Mouse (Mus musculus): ENCODE measurements around the gene Rad9b. TPM values are rescaled to one million over a fixed set of nuclear protein-coding genes. Genes with fewer than 3 reads are reported as not detected.

The Rad9b gene
- 22.9 and 25.0 TPM in 2 replicates for polyA plus RNA-seq (2012; rRNA removed)

DNA sequence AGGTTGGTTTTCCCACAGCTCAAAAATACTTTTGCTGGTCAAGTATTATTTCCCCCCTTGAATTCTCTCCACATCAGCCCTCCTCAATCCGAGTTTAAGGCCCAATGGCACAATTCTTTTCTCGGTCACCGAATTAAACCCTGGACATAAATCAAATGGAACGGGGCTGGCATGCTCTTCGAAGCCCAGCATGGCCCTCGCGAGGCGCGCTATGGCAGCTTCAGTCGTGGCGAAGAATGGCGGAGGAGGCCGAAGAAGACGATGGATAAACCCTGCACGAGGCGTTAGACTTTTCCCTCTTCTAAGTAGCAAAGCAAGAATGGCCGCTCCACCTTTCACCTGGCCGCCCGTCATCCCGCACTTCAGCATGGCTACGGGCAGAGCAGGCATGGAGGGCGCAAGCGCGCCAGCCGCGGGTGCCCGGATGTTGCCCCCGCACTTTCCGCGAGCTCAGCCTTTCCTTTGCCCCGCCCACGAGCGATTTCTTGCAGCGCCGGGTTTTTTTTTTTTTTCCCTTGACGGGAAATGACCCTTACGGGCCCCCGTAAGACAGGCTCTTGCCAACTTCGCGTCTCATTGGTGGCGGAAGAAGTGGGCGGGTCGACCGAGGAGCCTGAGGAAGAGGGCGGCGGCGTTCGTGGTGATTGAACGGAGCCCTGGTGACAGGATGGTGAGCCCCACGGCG lies at the start of gene Rad9b, which contains the start of gene Vps29:
TSS of gene Rad9b (minus strand) at position 427 of the 685 bp plus-strand sequence.
TSS of gene Vps29 (plus strand) at position 563 of the 685 bp plus-strand sequence.

DNA sequence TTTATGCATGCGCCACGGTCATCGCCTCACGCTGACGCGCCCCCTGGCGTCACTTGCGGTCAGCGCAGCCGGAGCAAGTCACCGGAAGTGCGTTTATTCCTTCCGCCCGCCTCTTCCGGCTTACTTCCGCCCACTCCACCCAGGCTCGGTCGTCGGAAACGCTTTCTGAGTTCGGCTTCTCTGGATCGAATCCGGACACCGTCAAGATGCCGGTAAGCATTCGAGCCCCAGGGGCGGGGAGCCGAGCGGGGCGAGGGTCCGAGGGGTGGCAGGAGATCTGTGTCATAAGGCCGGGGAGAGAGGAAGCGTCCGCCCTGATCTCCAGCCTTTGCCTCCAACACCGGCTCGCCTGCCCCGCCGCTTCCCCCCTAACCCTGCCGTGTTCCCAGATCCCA lies 37.8 kb upstream of the Rad9b start, which contains the start of gene Arpc3:
TSS of gene Arpc3 (plus strand) at position 93 of the 395 bp plus-strand sequence.

DNA sequence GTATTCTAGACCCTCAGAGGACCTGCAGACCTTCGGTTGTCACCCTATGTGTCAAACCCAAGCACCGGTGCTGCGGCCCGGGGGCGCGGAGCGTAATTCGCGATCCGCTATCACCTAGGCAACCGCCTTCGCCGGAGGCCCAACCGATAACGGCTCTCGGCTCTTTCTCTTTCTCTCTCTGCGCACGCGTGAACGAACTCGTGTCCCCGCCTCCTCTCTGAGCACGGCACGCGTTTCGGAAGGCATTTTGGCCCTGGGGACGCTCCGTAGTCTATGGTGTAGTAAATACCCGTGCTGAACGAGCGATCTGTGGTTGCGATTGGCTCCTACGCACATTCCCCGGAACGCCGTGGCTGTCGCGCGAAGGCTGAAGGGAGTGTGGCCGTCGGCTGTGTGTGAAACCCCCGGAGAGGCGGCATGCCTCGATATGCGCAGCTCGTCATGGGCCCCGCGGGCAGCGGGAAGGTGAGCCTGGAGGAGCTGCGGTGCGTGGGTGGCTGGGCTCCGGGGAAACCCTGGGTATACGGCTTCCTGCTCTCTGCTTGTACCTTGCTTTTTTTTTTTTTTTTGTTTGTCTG lies 18.2 kb upstream of the Rad9b start, which contains the start of gene Fam216a:
TSS of gene Fam216a (minus strand) at position 173 of the 578 bp plus-strand sequence.

GRCm38 (mm10) chr5:122371591-122372191 lies 17.7 kb upstream of the Rad9b start, which contains the start of gene Gpn3:
TSS of gene Gpn3 (plus strand) at chr5:122371876.

DNA sequence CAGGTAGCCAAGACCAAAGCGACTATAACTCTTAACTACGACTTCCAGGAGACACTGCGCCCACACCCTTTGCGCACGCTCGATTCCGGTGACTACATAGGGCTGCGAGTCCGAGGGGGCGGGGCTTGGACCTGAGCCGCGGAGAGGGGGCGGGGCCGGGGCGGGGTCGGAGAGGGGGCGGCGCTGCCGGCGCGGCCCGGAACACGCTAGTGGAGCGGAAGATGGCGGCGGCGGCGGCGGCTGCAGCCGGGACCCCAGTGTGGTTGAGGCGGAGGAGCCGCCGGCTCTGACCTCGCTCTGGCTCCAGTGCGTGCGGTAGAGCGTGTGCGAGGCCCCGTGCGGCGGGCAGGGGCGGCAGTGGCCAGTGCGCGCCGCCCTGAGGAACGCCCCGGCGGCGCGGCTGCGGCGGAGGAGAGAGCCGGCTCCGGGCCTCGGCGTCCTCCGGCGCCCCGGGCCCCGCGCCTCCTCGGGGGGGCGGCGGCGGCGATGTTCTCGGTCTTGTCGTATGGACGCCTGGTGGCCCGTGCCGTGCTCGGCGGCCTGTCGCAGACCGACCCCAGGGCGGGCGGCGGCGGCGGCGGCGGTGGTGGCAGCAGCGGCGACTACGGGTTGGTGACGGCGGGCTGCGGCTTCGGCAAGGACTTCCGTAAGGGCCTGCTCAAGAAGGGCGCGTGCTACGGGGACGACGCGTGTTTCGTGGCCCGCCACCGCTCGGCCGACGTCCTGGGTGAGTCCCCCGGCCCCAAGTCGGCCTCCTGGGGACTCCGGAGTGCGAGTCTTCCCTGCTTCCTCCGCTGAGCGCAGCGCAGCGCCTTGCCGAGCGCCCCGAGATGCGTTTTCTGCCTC lies 69.6 kb downstream of the Rad9b start, which contains the start of gene Pptc7:
TSS of gene Pptc7 (plus strand) at position 183 of the 846 bp plus-strand sequence.

Other genes starting within 250 kb of the Rad9b start
- gene Ccdc63, start 213.4 kb downstream of the Rad9b start, polyA plus RNA-seq (2012; rRNA removed) = 0.16 and 0.21 TPM in 2 replicates
- 285 TPM in 2 replicates for gene Ppp1cc, start 196.0 kb downstream of the Rad9b start, polyA plus RNA-seq (2012; rRNA removed)
- 0.98 and 1.3 TPM in 2 replicates for gene Hvcn1, start 147.4 kb downstream of the Rad9b start, polyA plus RNA-seq (2012; rRNA removed)
- gene Tctn1, start 89.8 kb downstream of the Rad9b start, polyA plus RNA-seq (2012; rRNA removed) = 33.7 and 34.2 TPM in 2 replicates
- gene Pptc7, start 69.9 kb downstream of the Rad9b start, polyA plus RNA-seq (2012; rRNA removed) = 11.6 and 11.8 TPM in 2 replicates
- 204 and 220 TPM in 2 replicates for gene Vps29, start 136 bp upstream of the Rad9b start, polyA plus RNA-seq (2012; rRNA removed)
- gene Gpn3, start 17.6 kb upstream of the Rad9b start, polyA plus RNA-seq (2012; rRNA removed) = 47.7 and 49.4 TPM in 2 replicates
- gene Fam216a, start 18.1 kb upstream of the Rad9b start, polyA plus RNA-seq (2012; rRNA removed) = 140 TPM in 2 replicates
- 402 and 404 TPM in 2 replicates for gene Arpc3, start 37.6 kb upstream of the Rad9b start, polyA plus RNA-seq (2012; rRNA removed)
- 43.9 and 44.6 TPM in 2 replicates for gene Anapc7, start 67.5 kb upstream of the Rad9b start, polyA plus RNA-seq (2012; rRNA removed)
- gene Atp2a2, start 148.0 kb upstream of the Rad9b start, polyA plus RNA-seq (2012; rRNA removed) = 127 and 133 TPM in 2 replicates